Mouse (Mus musculus) gastrocnemius, adult 2 months (tissue): ENCODE data around the gene Fam83e. TPM values are rescaled to one million over a fixed set of nuclear protein-coding genes. Genes with fewer than 3 reads are reported as not detected.

Source experiments
- DNase-seq: peaks from one replicate; pipeline ENCODE4 v3.0.0; 2022
- H3K27ac ChIP-seq: fragments of 200-600 bp; 2 replicates; pipeline ENCODE4 v1.8.1; 2022; ENCODE audit warnings: mild to moderate bottlenecking
- H3K4me3 ChIP-seq: fragments of 200-600 bp; 2 replicates; pipeline ENCODE4 v1.8.1; 2022; ENCODE audit warnings: mild to moderate bottlenecking, moderate library complexity
- CTCF ChIP-seq: fragments of 200-600 bp; IDR thresholded peaks from 2 replicates; pipeline ENCODE4 v1.8.1; 2022; ENCODE audit warnings: antibody characterized with exemption, mild to moderate bottlenecking, moderate library complexity
- intact Hi-C: fragments of 180-260 bp; cut with DNase I; formaldehyde crosslinking; loops from one replicate; pipeline ENCODE4 v1.15.1; 2025
- long read RNA-seq, 2 experiments: library from polyadenylated mRNA; stranded (forward); transcript quantifications; one replicate each; pipeline ENCODE4 v2.0.0; 2021
- total RNA-seq, 2 experiments: library from RNA; stranded (reverse); gene quantifications; 2 replicates each; pipeline ENCODE4 v1.2.3; 2021

Gene Fam83e
- total RNA-seq: under 1 TPM; 0.08 to 0.31 TPM
- long read RNA-seq, experiment 1: 0 reads
- long read RNA-seq, experiment 2: 0 reads

GRCm38 (mm10) chr7:45720413-45721233 is at the start of gene Fam83e:
Gene Fam83e (plus strand): TSS chr7:45721212.
- intact Hi-C loops: no loop called here
- peak; percentile 5; the same call in 1 of the 2 replicates for TF ChIP-seq CTCF
- no peak for DNase-seq
- Histone ChIP-seq H3K4me3 (0 out of 2 replicates have a peak within 1 kb of the TSS, but pooled peaks have one; percentile 93), H3K27ac (peak within 1 kb of the TSS; percentile 79)

GRCm38 (mm10) chr7:45677627-45678295 is 43.3 kb upstream of the Fam83e start:
- no peak for DNase-seq
- TF ChIP-seq CTCF: no peak
- Histone ChIP-seq H3K27ac (no peak overlapping the region), H3K4me3 (no peak overlapping the region)
- intact Hi-C loops: no loop called here

GRCm38 (mm10) chr7:45678513-45678912 is 42.5 kb upstream of the Fam83e start:
- DNase-seq: no peak
- no peak for TF ChIP-seq CTCF
- Histone ChIP-seq H3K27ac (no peak overlapping the region), H3K4me3 (no peak overlapping the region)
- intact Hi-C loops: no loop called here

GRCm38 (mm10) chr7:45679966-45680621 is 40.9 kb upstream of the Fam83e start:
- H3K27ac ChIP-seq: peak overlapping the region; percentile 90
- no peak overlapping the region for H3K4me3 ChIP-seq
- DNase-seq: peak; percentile 51
- no peak for TF ChIP-seq CTCF
- intact Hi-C loops: loop anchor here (5.0 kb wide), 1 partner anchor 203 kb away; no protein-coding TSS in a partner anchor

- Histone ChIP-seq H3K27ac (peak overlapping the region; percentile 90), H3K4me3 (peak overlapping the region; percentile 17; the same call in 1 of the 2 replicates)
- intact Hi-C loops: loop anchor here (5.0 kb wide), 1 partner anchor 204 kb away; no protein-coding TSS in a partner anchor
- no peak for TF ChIP-seq CTCF
- DNase-seq: peak; percentile 82
These were observed 39.8 kb upstream of the Fam83e start for GRCm38 (mm10) chr7:45681046-45681736.

- peak overlapping the region; percentile 90 for H3K27ac ChIP-seq
- peak overlapping the region; percentile 50 for H3K4me3 ChIP-seq
- intact Hi-C loops: loop anchor here (2.0 to 5.0 kb wide), 2 partner anchors 40 to 205 kb away; no protein-coding TSS in a partner anchor
- TF ChIP-seq CTCF: no peak; the same call in 1 of the 2 replicates
- peak; percentile 91 for DNase-seq
These were observed 38.6 kb upstream of the Fam83e start for GRCm38 (mm10) chr7:45682144-45683126.

GRCm38 (mm10) chr7:45683396-45684050 is 37.5 kb upstream of the Fam83e start, which contains the start of gene Ntn5:
Gene Ntn5 (plus strand): TSS chr7:45684022.
- no peak for DNase-seq
- TF ChIP-seq CTCF: no peak
- intact Hi-C loops: loop anchor here (2.0 to 5.0 kb wide), 2 partner anchors 41 to 206 kb away; no protein-coding TSS in a partner anchor

GRCm38 (mm10) chr7:45685811-45686210 is 35.2 kb upstream of the Fam83e start:
- intact Hi-C loops: loop anchor here (2.0 kb wide), 1 partner anchor 89 kb away; no protein-coding TSS in a partner anchor
- DNase-seq: no peak
- Histone ChIP-seq H3K27ac (no peak overlapping the region), H3K4me3 (no peak overlapping the region)
- TF ChIP-seq CTCF: no peak

More at GRCm38 (mm10) chr7:45683396-45684050, 37.5 kb upstream of the Fam83e start, which contains the start of gene Ntn5:
- Histone ChIP-seq H3K4me3 (no peak within 1 kb of the TSS), H3K27ac (peak within 1 kb of the TSS; percentile 48; the same call in 1 of the 2 replicates)

GRCm38 (mm10) chr7:45686841-45687240 is 34.2 kb upstream of the Fam83e start:
- no peak overlapping the region for H3K4me3 ChIP-seq
- DNase-seq: no peak
- H3K27ac ChIP-seq: no peak overlapping the region
- no peak for TF ChIP-seq CTCF
- intact Hi-C loops: loop anchor here (2.0 kb wide), 1 partner anchor 90 kb away; no protein-coding TSS in a partner anchor

- intact Hi-C loops: no loop called here
- H3K27ac ChIP-seq: no peak overlapping the region
- no peak for TF ChIP-seq CTCF
These were observed 31.9 kb upstream of the Fam83e start for GRCm38 (mm10) chr7:45689099-45689498.

More at GRCm38 (mm10) chr7:45689099-45689498, 31.9 kb upstream of the Fam83e start:
- DNase-seq: no peak
- no peak overlapping the region for H3K4me3 ChIP-seq
